Mouse (Mus musculus): ENCODE results near the gene Abcc6.
"Not testable (repeated sequence)": the region's sequence is repeated elsewhere in the genome, so short reads cannot be mapped to it uniquely, and the experiment has no call there.

Gene Abcc6

GRCm38 (mm10) chr7:46028681-46029080 lies 1.4 kb downstream of the Abcc6 start:
- no peak for DNase-seq (ENCODE audit: low spot score)

GRCm38 (mm10) chr7:46025436-46025835 lies 4.7 kb downstream of the Abcc6 start:
- no peak for DNase-seq (ENCODE audit: low spot score)

GRCm38 (mm10) chr7:46021951-46022350 lies 8.2 kb downstream of the Abcc6 start:
- no peak for DNase-seq (ENCODE audit: low spot score)

- no peak for DNase-seq (ENCODE audit: low spot score)
These were observed 10.5 kb downstream of the Abcc6 start for GRCm38 (mm10) chr7:46019594-46019993.

GRCm38 (mm10) chr7:46013266-46014010 lies 16.7 kb downstream of the Abcc6 start:
- no peak for DNase-seq (ENCODE audit: low spot score)

- no peak for DNase-seq (ENCODE audit: low spot score)
These were observed 18.0 kb downstream of the Abcc6 start for GRCm38 (mm10) chr7:46012121-46012520.

- no peak for DNase-seq (ENCODE audit: low spot score)
These were observed 20.5 kb downstream of the Abcc6 start for GRCm38 (mm10) chr7:46009578-46009977.

GRCm38 (mm10) chr7:46002748-46003147 lies 27.4 kb downstream of the Abcc6 start:
- DNase-seq (ENCODE audit: low spot score) = no peak

GRCm38 (mm10) chr7:46000577-46000976 lies 29.5 kb downstream of the Abcc6 start:
- no peak for DNase-seq (ENCODE audit: low spot score)

- no peak for DNase-seq (ENCODE audit: low spot score)
These were observed 37.6 kb downstream of the Abcc6 start for GRCm38 (mm10) chr7:45992470-45992869.

- DNase-seq (ENCODE audit: low spot score) = no peak
These were observed 41.8 kb downstream of the Abcc6 start for GRCm38 (mm10) chr7:45988344-45988743.

GRCm38 (mm10) chr7:45986893-45987292 lies 43.2 kb downstream of the Abcc6 start:
- DNase-seq (ENCODE audit: low spot score) = no peak

GRCm38 (mm10) chr7:45981612-45982011 lies 48.5 kb downstream of the Abcc6 start:
- peak; percentile 27 for DNase-seq (ENCODE audit: low spot score)

- DNase-seq (ENCODE audit: low spot score) = no peak
These were observed 55.6 kb downstream of the Abcc6 start for GRCm38 (mm10) chr7:45974512-45974911.

- DNase-seq (ENCODE audit: low spot score) = no peak
These were observed 56.0 kb downstream of the Abcc6 start for GRCm38 (mm10) chr7:45974103-45974502.

- DNase-seq (ENCODE audit: low spot score) = no peak
These were observed 56.8 kb downstream of the Abcc6 start for GRCm38 (mm10) chr7:45973271-45973687.

- no peak for DNase-seq (ENCODE audit: low spot score)
These were observed 58.0 kb downstream of the Abcc6 start for GRCm38 (mm10) chr7:45971831-45972723.

GRCm38 (mm10) chr7:45956611-45957010 lies 73.5 kb downstream of the Abcc6 start:
- DNase-seq (ENCODE audit: low spot score) = no peak

GRCm38 (mm10) chr7:45949061-45949460 lies 81.0 kb downstream of the Abcc6 start:
- no peak for DNase-seq (ENCODE audit: low spot score)

- not testable (repeated sequence) for DNase-seq (ENCODE audit: low spot score)
These were observed 86.8 kb downstream of the Abcc6 start for GRCm38 (mm10) chr7:45943280-45943679.

- no peak for DNase-seq (ENCODE audit: low spot score)
These were observed 88.1 kb downstream of the Abcc6 start for GRCm38 (mm10) chr7:45941986-45942385.

GRCm38 (mm10) chr7:45939836-45940235 lies 90.3 kb downstream of the Abcc6 start:
- DNase-seq (ENCODE audit: low spot score) = no peak

- DNase-seq (ENCODE audit: low spot score) = no peak
These were observed 95.0 kb downstream of the Abcc6 start for GRCm38 (mm10) chr7:45935114-45935513.
